Mouse (Mus musculus): ENCODE data around the gene Syn2. TPM values are rescaled to one million over a fixed set of nuclear protein-coding genes. Genes with fewer than 3 reads are reported as not detected.

The Syn2 gene
- total RNA-seq, 2 experiments from 2014 or later, result 2.2 to 2.8 TPM

DNA sequence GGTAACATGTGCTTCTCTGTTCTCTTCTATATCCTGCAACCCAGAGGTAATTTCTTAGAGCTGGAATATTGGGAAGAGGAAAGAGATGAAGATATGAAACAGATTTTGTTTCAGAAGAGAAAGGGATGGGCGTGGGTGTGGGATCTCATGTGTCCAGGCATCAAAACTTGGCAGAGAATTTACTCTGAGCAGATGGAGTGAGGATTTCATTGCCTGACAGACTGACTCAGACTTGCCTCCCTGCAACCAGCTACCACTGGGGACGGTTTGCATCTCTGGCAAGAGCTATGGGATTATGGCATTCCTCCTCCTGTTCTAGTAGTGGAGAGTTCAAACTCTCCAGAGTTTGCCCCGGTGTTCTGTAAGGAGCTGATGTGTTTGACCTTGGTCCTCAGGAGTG lies 34.2 kb downstream of the Syn2 start:
- intact Hi-C loops (cut with DNase I; ENCODE audit: low total_unique reads), result no loop called here
- peak; percentile 8 for DNase-seq

DNA sequence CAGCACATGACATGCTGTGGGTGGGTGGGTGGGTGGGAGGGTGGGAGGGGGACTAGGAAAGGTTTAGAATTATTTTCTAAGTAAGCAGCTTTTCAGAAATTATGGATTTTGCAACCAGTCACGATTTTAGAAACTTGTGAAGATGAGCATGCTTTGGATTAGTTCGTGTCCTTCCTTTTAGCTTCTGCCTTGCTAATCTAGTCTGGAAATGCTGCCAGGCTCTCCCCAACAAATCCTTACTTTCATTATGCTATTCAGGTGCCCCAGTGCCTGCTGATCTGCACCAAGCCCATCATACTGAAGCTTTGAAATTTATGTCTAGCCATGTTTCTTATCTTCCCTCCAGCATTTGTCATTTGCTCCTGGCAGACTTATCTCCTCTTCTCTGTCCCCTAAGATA lies 34.8 kb downstream of the Syn2 start:
- intact Hi-C loops (cut with DNase I; ENCODE audit: low total_unique reads), result no loop called here
- DNase-seq, result no peak

DNA sequence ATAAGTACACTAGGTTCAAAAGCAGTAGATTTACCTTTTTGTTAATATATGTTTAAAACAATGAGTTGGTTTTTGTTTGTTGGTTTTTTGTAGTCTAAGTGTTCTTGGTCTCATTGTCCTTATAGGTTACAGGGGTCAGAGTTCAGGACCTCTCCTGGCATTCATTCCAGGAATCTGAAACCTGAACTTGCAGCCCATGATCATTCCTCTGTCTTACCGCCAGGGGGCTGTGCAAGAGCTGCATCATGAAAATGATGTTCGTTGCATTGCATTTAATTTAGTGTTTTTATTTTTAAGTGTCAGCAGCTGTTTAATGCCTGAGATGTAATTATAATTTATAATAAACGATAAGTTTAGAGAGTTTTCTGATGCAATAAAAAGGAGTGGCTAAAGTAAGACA lies 40.1 kb downstream of the Syn2 start:
- intact Hi-C loops (cut with DNase I; ENCODE audit: low total_unique reads), result loop anchor here (5.0 to 10.0 kb wide), 2 partner anchors 47 to 90 kb away; no protein-coding TSS in a partner anchor
- peak; percentile 3 for DNase-seq

DNA sequence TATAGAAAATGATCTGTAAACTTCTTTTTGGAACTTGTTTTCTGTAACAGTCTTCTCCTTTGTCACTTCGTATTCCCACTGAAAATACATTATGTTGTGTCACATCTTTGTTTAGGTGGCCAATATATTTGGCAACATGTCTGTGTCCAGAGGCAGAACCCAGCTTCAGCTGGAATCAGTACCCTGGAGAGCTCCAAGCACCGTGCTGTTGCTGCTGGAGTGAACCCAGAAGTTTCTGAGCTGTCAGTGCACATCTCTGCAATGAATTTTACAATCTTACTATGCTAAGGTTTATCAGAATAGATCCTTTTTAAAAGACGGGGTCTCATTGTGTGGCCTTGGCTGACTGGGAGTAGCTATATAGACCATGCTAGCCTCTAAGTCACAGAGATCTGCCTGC lies 44.1 kb downstream of the Syn2 start:
- intact Hi-C loops (cut with DNase I; ENCODE audit: low total_unique reads), result loop anchor here (5.0 to 10.0 kb wide), 2 partner anchors 43 to 86 kb away; no protein-coding TSS in a partner anchor
- DNase-seq, result peak; percentile 22

DNA sequence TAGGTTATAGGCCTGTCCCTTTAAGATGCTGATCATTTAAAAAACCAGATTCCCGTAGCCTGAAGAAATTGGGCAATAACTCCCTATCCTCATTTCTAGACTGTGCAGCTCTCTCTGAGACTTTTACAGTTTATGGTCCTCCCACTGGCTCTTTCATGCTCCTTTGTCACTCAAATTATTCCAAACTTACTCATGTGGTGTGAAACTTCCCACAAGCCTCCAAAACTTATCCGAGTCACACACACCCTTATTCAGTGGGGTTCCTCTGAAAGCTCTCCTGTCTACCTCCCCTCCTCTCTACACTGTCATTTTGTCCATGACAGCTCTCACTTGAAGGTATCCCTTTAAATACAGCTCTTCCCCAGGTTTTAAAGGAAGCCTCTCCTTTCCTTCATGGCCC lies 46.4 kb downstream of the Syn2 start:
- no peak for DNase-seq
- intact Hi-C loops (cut with DNase I; ENCODE audit: low total_unique reads), result no loop called here

DNA sequence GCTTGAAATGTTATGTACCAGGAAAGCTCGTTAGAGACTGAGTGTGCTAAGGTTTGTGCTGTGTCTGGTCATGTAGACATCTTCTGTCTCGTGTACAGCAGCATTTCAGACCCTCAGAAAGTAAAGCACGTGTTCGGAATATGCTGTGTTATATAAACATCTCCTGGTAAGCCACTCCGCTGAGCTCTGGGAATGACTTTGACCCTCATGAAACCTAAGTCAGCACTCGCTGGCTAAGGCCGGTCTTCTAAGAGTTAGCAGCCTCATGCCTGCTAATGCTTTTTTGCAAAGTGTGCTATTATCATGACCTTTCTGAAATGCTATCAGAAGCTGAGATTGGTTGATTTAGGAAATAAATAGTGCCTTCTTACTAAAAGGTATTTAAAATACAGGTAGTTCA lies 56.4 kb downstream of the Syn2 start:
- intact Hi-C loops (cut with DNase I; ENCODE audit: low total_unique reads), result no loop called here
- no peak for DNase-seq

DNA sequence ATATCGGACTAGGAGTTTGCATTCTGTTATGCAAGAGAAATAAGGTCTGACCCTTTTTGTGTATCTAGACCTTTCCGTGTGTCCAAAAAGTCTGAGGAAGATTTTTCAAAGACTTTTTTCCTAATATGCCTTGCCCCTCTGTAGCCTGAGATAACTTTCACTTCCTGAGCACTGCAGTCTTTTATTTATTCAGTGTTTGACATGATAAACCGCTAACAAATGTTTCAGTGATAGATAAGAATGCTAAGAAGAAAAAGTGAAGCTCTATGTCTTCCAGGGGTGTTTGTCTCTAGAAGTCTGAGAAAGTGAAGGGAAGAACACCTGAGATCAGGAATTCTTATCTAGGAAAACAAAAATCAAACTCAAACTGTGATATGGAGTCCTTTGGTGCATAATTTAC lies 66.1 kb downstream of the Syn2 start:
- intact Hi-C loops (cut with DNase I; ENCODE audit: low total_unique reads), result no loop called here
- DNase-seq, result no peak

DNA sequence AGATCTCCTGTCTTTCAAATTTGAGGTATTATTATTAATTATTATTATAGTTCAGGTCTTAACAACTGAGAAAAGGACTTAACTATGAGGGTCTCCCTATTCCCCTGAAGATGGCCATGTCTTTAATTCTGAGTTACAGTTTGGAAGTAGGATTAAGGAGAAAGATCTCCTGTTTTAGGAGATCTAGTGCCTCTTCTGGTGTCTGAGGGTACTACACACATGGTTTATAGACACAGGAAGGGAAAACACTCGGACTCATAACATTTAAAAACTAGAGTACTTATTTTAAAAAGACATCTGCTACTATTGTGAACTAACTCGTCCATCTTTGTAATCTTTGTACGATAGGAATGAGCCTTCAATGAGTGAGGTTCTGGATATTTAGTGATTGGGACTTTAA lies 68.3 kb downstream of the Syn2 start:
- DNase-seq, result no peak
- intact Hi-C loops (cut with DNase I; ENCODE audit: low total_unique reads), result no loop called here

DNA sequence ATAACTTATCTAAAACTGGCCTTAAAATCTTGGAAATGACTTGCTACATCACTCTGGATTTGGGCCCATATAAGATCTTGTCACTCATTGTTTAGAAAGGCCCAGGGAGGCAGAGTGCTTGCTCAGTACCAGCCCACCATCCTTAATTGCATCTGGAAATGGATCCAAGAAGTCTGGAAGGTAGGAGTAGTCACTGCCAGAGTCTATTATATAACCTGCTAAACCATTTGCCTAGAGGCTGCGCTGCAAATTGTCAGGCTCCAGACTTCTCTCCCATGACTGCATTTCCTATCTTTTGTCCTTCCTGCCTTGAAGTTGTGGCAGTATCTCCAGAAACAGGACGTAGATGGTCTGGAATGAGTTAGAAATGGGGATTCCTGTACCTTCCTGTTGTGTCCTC lies 75.5 kb downstream of the Syn2 start:
- DNase-seq, result no peak
- intact Hi-C loops (cut with DNase I; ENCODE audit: low total_unique reads), result no loop called here

DNA sequence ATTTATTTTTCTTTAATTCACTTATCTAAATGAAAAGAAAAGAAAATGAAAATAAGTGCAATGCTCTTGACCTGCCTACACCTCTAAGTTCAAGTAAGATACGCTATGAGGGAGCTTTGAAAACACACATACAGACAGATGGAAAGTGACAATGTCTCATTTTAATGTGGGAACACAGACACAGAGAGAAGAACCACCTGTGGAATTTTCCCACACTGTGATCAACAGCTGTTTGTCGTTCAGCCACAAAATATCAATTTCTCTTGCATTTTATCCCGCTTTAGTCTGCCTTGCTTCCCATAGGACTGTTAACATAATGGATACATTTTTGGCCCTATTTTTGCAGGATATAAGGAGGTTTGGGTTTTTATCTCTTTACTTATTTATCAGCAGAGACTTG lies 76.1 kb downstream of the Syn2 start:
- intact Hi-C loops (cut with DNase I; ENCODE audit: low total_unique reads), result no loop called here
- DNase-seq, result no peak

DNA sequence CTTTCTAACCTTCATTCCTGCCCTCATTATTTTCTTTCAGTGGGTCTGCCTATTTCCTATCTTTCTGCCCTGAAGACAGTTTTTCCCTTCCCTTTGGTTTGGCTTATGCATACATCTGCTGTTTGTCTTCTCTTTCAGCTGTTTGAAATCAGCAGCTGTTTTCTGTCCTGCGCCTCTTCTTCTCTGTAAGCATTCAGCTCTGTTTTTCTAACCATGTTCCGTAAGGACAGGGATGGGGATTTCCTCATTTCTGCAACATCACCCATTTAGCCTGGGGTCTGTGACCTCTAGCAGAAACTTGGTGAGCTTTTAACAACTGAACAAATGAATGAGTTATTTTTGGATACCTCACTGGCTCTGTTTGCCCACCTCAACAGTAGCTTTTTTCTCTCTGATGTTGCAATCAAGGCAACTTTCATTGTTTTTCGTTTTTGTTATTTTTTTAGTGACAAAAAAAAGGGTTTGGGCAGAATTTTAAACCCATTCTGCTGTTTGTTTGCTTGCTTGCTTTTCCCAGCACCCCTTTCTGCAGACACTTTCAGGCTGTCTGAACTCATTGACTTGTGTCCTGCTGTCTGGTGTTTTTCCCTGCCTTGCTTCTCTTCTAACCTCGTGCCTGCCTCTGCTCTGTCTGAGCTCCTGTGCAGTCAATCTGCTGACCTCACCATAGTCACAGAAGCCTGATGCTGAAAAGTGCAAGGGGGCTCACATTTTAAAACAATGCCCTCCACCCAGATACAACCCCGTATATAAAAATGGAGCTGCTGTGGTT lies 77.6 kb downstream of the Syn2 start:
- DNase-seq, result no peak
- intact Hi-C loops (cut with DNase I; ENCODE audit: low total_unique reads), result no loop called here

DNA sequence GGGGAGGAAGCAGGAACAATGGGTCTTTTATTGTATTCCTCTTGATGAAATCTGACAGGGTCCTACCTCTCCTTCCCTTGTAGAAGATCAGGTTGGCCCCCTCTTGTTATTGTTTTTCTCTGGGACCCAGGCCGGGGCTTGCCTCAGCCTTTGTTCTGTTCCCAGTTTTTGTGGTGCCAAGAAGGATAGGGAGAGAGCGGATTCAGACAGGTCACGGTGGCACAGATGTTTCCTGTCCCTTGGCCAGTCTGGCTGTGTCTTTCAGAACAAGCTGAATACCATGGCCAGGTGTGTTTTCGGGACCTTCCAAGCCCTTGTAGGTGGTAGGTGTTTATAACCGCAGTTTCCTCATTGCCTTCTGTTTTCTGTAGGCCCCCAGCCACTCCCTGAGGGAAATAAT lies 78.4 kb downstream of the Syn2 start:
- intact Hi-C loops (cut with DNase I; ENCODE audit: low total_unique reads), result no loop called here

DNA sequence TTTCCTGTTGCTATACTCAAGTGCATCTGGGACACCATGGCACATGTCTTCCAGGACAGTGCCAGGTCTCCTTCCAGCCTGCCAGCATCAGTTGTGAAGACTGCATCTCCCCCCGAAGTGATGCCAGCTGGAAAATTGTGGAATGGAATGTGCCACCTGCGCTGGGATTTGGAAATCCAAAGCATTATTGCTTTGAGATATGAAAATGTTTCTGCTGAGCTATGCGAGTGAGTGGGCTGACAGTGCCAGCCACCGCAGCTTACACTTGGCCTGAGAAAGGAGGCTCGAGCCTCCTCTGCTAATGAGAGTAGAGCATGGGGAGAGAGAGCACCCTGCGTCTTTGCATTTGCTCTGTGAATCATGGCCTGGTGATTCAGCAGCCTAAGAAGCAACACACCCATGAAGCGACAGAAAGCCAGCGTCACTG lies 86.5 kb downstream of the Syn2 start:
- intact Hi-C loops (cut with DNase I; ENCODE audit: low total_unique reads), result loop anchor here (5.0 kb wide), 2 partner anchors 44 to 46 kb away; no protein-coding TSS in a partner anchor
- no peak for DNase-seq

More for the DNA sequence above, 78.4 kb downstream of the Syn2 start:
- DNase-seq, result no peak

DNA sequence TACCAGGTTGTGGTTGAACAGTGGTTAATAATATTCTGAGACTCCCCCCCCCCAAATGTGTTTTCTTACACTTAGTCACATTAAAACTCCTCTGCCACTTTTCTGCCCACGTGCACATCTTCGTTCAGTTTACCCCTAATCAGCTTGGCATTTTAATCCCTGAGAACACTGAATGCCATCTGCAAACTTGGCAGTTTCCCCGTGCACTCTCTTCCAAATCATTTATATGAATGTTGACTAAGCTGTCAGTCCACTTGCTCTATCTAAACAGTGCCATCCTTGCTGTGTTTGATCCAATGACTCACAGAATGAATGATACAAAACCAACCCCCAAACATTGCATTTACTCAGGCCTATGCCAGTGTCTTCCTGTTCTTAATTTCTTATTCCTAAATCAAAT lies 90.8 kb downstream of the Syn2 start:
- intact Hi-C loops (cut with DNase I; ENCODE audit: low total_unique reads), result loop anchor here (5.0 kb wide), 1 partner anchor 312 kb away; no protein-coding TSS in a partner anchor
- no peak for DNase-seq

DNA sequence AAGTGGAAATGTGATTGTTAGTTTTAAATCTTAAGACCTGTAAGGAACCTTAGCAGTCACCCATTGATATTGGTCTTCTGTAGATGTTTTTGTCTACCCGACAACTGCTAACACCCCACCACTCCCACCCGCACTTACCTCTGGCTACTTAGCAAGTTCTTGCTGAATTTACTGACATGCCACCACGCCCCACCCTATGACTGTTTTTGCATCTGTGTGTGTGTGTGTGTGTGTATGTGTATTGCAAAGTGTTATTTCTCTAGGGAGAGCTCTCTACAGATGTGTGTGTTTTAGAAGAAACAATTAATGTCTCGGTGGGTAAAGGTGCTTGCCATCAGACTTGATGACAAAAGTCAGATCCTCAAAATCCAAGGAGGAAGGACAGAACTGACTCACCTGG lies 92.3 kb downstream of the Syn2 start, which contains the start of gene Gm17482:
Gene Gm17482, plus strand, starts transcription at position 301 of the 400 bp plus-strand sequence.
- DNase-seq, result no peak
- intact Hi-C loops (cut with DNase I; ENCODE audit: low total_unique reads), result loop anchor here (5.0 kb wide), 1 partner anchor 310 kb away; no protein-coding TSS in a partner anchor

DNA sequence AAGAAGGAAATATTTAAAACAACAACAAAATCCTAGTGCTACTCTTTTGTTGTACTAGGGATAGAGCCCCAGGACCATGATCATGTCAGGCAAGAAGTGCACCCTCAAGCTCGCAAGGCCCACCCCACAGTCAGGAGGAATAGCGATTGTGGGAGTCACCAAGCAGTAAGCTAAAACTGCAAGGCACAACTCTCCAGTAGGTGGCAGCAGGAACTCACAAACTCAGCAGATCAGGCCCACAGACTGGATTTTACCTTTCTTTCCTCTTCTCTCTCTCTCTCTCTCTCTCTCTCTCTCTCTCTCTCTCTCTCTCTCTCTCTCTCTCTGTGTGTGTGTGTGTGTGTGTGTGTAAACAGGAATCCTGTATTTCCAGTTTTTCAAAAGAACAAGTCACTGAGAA lies 92.8 kb downstream of the Syn2 start:
- DNase-seq, result peak; percentile 64
- intact Hi-C loops (cut with DNase I; ENCODE audit: low total_unique reads), result loop anchor here (5.0 kb wide), 1 partner anchor 310 kb away; no protein-coding TSS in a partner anchor

DNA sequence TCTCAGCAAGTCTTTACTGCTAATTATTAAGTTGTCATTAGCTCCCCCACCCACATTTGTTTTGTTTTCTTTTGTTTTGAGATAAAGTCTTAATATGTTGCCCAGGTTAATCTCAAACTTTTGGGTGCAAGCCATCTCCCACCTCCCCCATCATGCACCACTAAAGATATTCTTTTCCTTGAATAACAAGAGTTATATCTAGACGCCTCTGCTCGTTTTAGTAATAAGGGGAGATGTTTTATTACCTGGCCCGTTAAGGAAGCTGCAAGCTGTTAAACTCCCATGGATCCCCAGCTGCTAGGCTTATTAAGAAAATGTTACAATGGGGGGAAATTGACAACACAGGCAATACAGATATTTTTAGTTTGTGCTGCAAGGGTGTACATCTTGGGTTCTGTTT lies 95.9 kb downstream of the Syn2 start:
- intact Hi-C loops (cut with DNase I; ENCODE audit: low total_unique reads), result loop anchor here (2.0 kb wide), 1 partner anchor 38 kb away; no protein-coding TSS in a partner anchor
- DNase-seq, result no peak

DNA sequence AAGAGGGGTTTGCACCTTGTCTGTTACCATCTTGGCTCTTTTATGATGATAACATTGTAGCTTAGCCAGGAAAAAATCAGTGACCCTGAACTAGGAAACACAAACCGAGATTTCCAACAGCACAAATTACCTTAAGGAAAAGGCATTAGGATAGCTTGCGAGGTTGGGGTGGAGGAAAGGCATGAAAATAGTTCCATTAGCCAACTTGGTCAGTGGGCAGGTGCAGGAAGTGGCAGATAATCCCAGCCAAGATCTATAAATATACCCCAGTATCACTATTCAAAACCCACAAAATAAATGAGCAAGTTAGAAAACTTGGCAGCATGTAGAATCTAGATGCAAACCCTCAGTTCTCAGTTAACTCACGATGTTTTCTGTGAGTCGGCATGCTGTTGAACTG lies 97.1 kb downstream of the Syn2 start:
- no peak for DNase-seq
- intact Hi-C loops (cut with DNase I; ENCODE audit: low total_unique reads), result loop anchor here (2.0 kb wide), 1 partner anchor 37 kb away; no protein-coding TSS in a partner anchor

DNA sequence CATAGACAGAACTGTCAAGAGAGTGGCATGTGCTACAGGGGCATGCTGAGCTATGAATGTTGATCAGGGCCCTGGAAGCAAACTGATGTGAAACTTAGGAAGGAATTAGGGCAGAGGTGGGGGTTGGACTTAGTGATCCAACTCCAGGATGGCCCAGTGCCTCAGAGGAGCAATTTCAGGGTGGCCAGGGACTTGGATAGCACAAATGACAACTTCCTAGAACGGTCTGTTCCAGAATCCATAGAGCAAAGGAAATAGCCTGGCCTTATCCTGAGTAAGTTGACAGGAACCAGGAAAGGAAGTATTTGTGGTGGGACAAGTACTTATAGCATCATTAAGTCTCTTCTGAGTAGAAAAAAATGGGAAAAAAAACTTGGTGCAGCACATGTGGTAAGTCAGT lies 97.9 kb downstream of the Syn2 start:
- DNase-seq, result no peak
- intact Hi-C loops (cut with DNase I; ENCODE audit: low total_unique reads), result no loop called here

DNA sequence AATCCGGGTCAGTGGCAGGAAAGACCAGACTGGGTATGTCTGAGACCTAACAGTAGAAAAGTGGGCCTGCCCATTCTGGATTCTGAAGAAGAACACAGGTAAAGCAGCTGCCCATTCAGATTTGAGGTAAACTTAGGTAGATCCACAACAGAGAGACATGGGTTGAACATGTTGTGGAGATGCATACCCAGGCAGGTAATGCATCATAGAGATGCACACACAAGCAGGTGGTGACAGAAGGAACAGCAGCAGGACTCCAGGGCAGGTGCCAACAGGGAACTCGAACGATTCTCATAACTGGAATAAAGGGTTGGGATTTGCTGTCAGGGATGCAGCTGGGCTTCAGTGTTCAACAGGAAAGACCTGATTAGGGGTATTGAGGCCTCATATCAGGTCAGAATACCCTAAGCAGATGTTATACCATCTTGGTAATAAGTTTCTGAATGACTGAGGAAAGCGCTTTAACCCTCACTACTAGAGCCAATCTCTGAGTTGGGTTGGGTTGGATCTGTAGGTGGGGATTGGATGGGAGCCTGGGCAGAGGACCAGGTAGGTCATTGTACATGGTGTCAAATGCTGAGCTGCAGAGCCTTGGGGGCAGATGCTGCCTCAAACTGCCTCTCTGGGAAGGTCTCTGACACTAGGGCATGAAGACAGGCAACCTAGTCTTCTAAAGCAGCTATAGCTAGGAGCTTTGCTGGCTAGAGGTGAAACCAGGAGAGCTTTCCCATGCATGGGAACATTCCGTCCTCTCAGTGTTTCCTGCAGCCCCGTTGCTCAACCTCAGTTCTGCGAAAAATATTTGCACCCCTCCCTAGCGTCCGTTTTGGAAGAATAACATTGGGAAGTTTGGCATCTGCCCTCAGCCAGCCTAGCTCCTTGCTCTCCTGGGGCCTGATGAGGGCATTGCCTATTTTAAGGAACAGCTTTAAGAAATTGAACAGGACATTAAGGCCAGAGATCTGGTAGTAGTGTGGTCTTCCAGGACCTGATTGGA lies 103.6 kb downstream of the Syn2 start:
- no peak for DNase-seq
- intact Hi-C loops (cut with DNase I; ENCODE audit: low total_unique reads), result no loop called here
